Mouse (Mus musculus): Measurements from ENCODE around the gene Usp25. TPM values are rescaled to one million over a fixed set of nuclear protein-coding genes. Genes with fewer than 3 reads are reported as not detected.

Usp25 gene
- total RNA-seq, 2 experiments from 2014 or later: 65.4 to 67.9 TPM

GRCm38 (mm10) chr16:77103637-77104264 lies 90.2 kb downstream of the Usp25 start:
- intact Hi-C loops (cut with DNase I; ENCODE audit: low total_unique reads): no loop called here
- DNase-seq: no peak

- DNase-seq: no peak
- intact Hi-C loops (cut with DNase I; ENCODE audit: low total_unique reads): no loop called here
These were observed 97.8 kb downstream of the Usp25 start for GRCm38 (mm10) chr16:77111268-77111667.

GRCm38 (mm10) chr16:77125908-77126307 lies 112.4 kb downstream of the Usp25 start:
- intact Hi-C loops (cut with DNase I; ENCODE audit: low total_unique reads): loop anchor here (10.0 kb wide), 1 partner anchor 319 kb away; no protein-coding TSS in a partner anchor

GRCm38 (mm10) chr16:77128683-77129082 lies 115.2 kb downstream of the Usp25 start:
- intact Hi-C loops (cut with DNase I; ENCODE audit: low total_unique reads): loop anchor here (10.0 kb wide), 1 partner anchor 316 kb away; no protein-coding TSS in a partner anchor
- no peak for DNase-seq

More at GRCm38 (mm10) chr16:77125908-77126307, 112.4 kb downstream of the Usp25 start:
- DNase-seq: no peak

GRCm38 (mm10) chr16:77133055-77133454 lies 119.5 kb downstream of the Usp25 start:
- DNase-seq: no peak
- intact Hi-C loops (cut with DNase I; ENCODE audit: low total_unique reads): no loop called here

GRCm38 (mm10) chr16:77140651-77141050 lies 127.1 kb downstream of the Usp25 start:
- DNase-seq: no peak
- intact Hi-C loops (cut with DNase I; ENCODE audit: low total_unique reads): no loop called here

- intact Hi-C loops (cut with DNase I; ENCODE audit: low total_unique reads): no loop called here
- DNase-seq: no peak
These were observed 133.3 kb downstream of the Usp25 start for GRCm38 (mm10) chr16:77146801-77147200.

GRCm38 (mm10) chr16:77150338-77150737 lies 136.8 kb downstream of the Usp25 start:
- intact Hi-C loops (cut with DNase I; ENCODE audit: low total_unique reads): no loop called here
- DNase-seq: no peak

GRCm38 (mm10) chr16:77150884-77151283 lies 137.4 kb downstream of the Usp25 start:
- no peak for DNase-seq
- intact Hi-C loops (cut with DNase I; ENCODE audit: low total_unique reads): no loop called here

- no peak for DNase-seq
- intact Hi-C loops (cut with DNase I; ENCODE audit: low total_unique reads): no loop called here
These were observed 138.8 kb downstream of the Usp25 start for GRCm38 (mm10) chr16:77152288-77152687.

GRCm38 (mm10) chr16:77153216-77153715 lies 139.8 kb downstream of the Usp25 start:
- intact Hi-C loops (cut with DNase I; ENCODE audit: low total_unique reads): no loop called here
- DNase-seq: no peak

- DNase-seq: no peak
- intact Hi-C loops (cut with DNase I; ENCODE audit: low total_unique reads): no loop called here
These were observed 140.3 kb downstream of the Usp25 start for GRCm38 (mm10) chr16:77153815-77154214.

- intact Hi-C loops (cut with DNase I; ENCODE audit: low total_unique reads): no loop called here
These were observed 141.3 kb downstream of the Usp25 start for GRCm38 (mm10) chr16:77154831-77155230.

More at GRCm38 (mm10) chr16:77154831-77155230, 141.3 kb downstream of the Usp25 start:
- no peak for DNase-seq
